Mouse (Mus musculus): ENCODE data around the gene Zfpl1. TPM values are rescaled to one million over a fixed set of nuclear protein-coding genes. Genes with fewer than 3 reads are reported as not detected.

The Zfpl1 gene
- polyA plus RNA-seq, 1 experiment = 61.7 TPM

DNA sequence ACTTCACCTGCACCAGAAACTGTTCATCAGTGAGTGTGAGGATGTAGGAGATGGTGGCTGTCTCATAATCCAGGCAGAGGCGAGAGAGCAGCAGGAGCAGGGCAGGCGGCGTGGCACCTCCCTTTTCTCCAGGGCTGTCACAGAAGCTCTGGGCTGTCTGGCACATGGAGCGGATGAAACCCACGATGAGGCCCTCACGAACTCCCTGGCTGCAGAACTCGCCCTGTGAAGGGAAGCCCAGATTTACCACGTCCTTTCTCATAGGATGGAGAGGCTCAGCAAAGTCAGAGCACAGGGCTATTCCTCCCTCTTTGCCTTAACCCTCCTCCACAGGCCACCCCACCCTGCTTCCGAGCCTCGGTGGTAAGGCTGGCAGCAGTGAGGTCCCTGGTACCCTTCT, 14.9 kb downstream of the Zfpl1 start:
- no peak for TF ChIP-seq GATA1 (IDR thresholded peaks at IDR 0.05; ENCODE audit: low read length)

DNA sequence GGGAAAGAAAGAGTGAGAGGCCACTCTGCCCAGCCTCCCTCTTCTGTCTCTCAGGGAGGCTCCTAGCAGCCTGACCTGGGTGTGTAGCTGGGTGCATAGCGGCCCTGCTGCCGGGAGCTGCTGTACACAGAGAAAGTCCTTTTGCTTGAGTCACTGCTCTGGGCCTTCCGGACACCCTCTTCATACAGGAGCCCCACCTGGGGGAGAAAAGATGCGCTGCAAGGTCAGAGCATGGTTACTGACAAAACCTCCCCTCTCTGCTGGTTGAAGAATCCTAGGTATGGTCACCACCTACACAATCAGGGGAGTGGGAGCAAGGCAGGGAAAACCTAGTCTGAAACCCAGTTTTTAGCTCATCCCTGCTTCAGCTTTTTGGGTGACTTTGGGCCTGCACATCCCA, 15.8 kb downstream of the Zfpl1 start:
- no peak for TF ChIP-seq GATA1 (IDR thresholded peaks at IDR 0.05; ENCODE audit: low read length)

- no peak for TF ChIP-seq GATA1 (IDR thresholded peaks at IDR 0.05; ENCODE audit: low read length)
Measured at GRCm38 (mm10) chr19:6067724-6068415, 16.9 kb downstream of the Zfpl1 start, which contains the start of gene Tm7sf2. TSS of gene Tm7sf2 (minus strand) at chr19:6068373.

- no peak for TF ChIP-seq GATA1 (IDR thresholded peaks at IDR 0.05; ENCODE audit: low read length)
Measured at GRCm38 (mm10) chr19:6067011-6067723, 17.6 kb downstream of the Zfpl1 start.

GRCm38 (mm10) chr19:6066571-6066970, 18.2 kb downstream of the Zfpl1 start:
- no peak for TF ChIP-seq GATA1 (IDR thresholded peaks at IDR 0.05; ENCODE audit: low read length)

- TF ChIP-seq GATA1 (IDR thresholded peaks at IDR 0.05; ENCODE audit: low read length) = no peak
Measured at GRCm38 (mm10) chr19:6063081-6063480, 21.7 kb downstream of the Zfpl1 start.

DNA sequence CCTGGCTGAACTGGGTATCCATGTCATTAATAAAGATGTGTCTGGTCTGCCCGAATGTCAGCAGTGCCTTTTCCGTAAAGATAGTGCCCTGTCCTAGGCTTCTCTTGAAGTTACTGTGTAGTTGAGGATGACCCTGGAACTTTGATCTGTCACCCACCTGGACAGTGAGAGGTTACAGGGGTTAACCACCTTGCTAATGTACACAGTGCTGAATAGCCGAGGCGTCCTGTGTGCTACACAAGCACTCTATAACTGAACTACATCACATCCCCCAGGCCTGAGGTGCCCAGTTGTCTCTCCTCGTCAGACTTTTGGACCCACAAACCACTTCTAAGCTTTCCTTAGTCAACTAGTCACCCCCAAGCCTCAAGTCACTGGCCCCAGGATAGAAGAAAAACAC, 22.3 kb downstream of the Zfpl1 start:
- TF ChIP-seq GATA1 (IDR thresholded peaks at IDR 0.05; ENCODE audit: low read length) = no peak

- no peak for TF ChIP-seq GATA1 (IDR thresholded peaks at IDR 0.05; ENCODE audit: low read length)
Measured at GRCm38 (mm10) chr19:6061641-6062302, 23.0 kb downstream of the Zfpl1 start.

- no peak for TF ChIP-seq GATA1 (IDR thresholded peaks at IDR 0.05; ENCODE audit: low read length)
Measured at GRCm38 (mm10) chr19:6061021-6061533, 23.7 kb downstream of the Zfpl1 start, which contains the start of gene Znhit2. TSS of gene Znhit2 (plus strand) at chr19:6061192.

DNA sequence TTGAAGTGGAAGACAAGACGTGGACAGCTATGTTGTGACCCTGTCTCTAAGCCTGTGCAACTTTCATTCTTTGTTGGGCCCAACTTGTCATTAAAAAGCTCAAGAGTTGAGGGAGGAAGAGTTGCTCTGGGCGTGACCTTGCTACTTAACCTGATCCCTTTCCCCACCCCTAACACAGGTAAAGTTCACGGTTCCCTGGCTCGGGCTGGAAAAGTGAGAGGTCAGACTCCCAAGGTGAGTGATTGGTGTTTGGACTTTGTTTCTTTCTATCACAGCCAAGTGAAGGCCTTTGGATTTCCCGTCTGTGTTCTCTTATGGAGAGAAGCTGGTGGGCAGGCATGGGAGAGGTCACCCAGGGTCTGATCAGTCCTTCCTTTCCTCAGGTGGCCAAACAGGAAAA, 25.8 kb downstream of the Zfpl1 start:
- TF ChIP-seq GATA1 (IDR thresholded peaks at IDR 0.05; ENCODE audit: low read length) = no peak

GRCm38 (mm10) chr19:6058513-6058912, 26.2 kb downstream of the Zfpl1 start:
- no peak for TF ChIP-seq GATA1 (IDR thresholded peaks at IDR 0.05; ENCODE audit: low read length)

DNA sequence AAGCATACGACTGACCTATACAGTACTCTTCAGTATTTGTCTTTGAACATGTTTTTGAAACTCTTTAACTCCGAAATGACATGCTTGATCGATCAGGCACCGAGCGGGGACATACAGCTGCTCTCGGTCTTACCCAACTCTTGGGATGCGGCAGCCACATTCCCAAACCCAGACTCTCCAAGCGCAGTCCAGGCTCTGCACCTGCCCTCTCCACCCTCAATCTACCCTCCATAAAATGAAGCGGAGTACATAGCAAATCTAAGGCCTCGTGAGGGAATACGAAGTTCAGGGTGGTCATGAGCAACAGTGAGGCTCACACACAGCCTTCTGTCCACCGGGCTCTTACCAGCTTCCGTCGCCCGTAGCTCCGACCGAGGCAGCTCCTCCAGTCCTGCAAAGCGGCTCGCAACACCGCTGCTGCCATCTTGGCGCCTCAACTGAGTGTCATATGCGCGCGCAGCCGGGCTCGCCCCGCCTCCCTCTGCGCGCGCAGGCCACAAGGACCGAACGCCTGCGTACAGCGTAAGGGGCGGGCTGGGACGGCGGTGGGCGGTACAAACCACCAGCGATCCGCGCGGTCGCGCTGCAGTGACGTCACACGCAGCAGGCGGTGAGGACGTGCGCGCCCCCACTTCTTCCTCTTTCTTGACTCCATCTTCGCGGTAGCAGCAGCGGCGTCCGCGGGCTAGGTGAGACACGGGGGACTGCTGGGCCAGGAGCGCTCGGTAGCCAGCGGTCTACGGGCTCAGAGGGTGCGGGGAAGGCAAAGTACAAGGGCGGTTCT, 27.3 kb downstream of the Zfpl1 start, which contains the start of the genes Mrpl49 and Fau:
Gene Mrpl49, minus strand, starts transcription at position 473 of the 784 bp plus-strand sequence.
Gene Fau, plus strand, starts transcription at position 532 of the 784 bp plus-strand sequence.
- no peak for TF ChIP-seq GATA1 (IDR thresholded peaks at IDR 0.05; ENCODE audit: low read length)

GRCm38 (mm10) chr19:6056696-6057095, 28.1 kb downstream of the Zfpl1 start:
- TF ChIP-seq GATA1 (IDR thresholded peaks at IDR 0.05; ENCODE audit: low read length) = no peak

DNA sequence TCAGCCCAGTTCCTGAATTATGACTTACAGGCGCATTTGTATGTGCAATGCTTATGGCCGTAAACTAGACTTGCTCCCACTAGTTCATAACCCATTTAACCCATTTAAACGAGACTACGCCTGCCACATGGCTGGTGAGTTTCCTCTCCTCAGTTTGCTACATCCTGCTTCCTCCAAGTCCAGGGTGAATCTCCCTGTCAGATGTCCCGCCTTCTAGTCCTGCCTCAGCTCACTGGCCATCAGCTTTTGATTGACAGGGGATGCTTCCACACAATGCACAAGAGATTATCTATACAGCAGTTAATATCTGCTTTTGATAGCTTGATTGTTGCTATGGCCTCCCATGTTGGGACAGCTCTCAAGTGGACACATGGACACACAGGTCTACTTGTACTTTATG, 30.5 kb downstream of the Zfpl1 start:
- no peak for TF ChIP-seq GATA1 (IDR thresholded peaks at IDR 0.05; ENCODE audit: low read length)

DNA sequence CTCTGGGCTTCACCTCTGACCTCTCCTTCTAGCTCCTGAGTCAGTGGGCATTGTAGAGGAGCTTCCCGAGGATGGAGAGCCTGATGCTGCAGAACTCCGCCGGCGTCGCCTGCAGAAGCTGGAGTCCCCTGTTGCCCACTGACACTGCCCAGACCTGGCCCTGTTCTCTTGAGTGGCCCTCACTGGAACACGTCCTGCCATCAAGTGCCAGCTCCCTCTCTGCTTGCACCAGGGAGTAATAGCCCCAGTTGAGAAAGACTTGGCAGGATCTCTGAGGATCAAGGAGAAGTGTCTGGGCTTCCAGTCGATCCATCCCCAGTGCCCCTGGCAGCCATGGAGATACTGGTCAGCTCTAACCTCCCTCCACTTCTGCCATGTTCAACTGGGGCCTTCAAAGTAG, 32.2 kb downstream of the Zfpl1 start:
- TF ChIP-seq GATA1 (IDR thresholded peaks at IDR 0.05; ENCODE audit: low read length) = no peak
